Mouse (Mus musculus): ENCODE results near the gene Iffo1. TPM values are rescaled to one million over a fixed set of nuclear protein-coding genes. Genes with fewer than 3 reads are reported as not detected.
"Not testable (repeated sequence)": the region's sequence is repeated elsewhere in the genome, so short reads cannot be mapped to it uniquely, and the experiment has no call there.

Gene Iffo1
- polyA plus RNA-seq, 1 experiment from 2014 or later = 11.1 TPM

DNA sequence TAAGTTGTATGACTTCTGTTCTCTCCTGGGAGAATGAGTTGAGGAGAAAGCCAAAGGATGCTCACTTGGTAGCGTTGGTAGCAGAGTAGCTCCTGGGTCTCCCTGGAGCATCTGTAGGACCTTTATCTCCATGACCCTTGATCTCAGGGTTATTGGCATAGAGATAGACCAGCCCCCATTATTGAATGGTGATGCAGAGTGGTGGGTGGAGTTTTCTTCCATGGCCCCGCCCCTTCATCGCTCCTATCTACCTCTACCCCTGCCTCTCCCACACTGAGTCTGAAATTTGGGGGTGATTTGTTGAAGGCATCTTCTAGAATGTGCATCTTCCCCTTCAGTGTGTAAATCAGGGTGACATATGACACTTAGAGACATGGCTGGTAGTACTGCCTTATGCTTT, 11.4 kb downstream of the Iffo1 start:
- Histone ChIP-seq H3K27ac (replicated peaks) (no peak overlapping the region), H3K9me3 (no peaks in the 10 kb centered on the region), H3K4me3 (no peak overlapping the region), H3K4me1 (peaks cover 47% of the 10 kb centered on the region), H3K27me3 (replicated peaks; ENCODE audit: low read depth, poor library complexity, severe bottlenecking) (no peaks in the 10 kb centered on the region), H3K36me3 (replicated peaks) (peaks cover 87% of the 10 kb centered on the region)
- WGBS = 81% methylated on average over 3 of the region's 3 CpGs
- DNase-seq (ENCODE audit: low spot score) = no peak

DNA sequence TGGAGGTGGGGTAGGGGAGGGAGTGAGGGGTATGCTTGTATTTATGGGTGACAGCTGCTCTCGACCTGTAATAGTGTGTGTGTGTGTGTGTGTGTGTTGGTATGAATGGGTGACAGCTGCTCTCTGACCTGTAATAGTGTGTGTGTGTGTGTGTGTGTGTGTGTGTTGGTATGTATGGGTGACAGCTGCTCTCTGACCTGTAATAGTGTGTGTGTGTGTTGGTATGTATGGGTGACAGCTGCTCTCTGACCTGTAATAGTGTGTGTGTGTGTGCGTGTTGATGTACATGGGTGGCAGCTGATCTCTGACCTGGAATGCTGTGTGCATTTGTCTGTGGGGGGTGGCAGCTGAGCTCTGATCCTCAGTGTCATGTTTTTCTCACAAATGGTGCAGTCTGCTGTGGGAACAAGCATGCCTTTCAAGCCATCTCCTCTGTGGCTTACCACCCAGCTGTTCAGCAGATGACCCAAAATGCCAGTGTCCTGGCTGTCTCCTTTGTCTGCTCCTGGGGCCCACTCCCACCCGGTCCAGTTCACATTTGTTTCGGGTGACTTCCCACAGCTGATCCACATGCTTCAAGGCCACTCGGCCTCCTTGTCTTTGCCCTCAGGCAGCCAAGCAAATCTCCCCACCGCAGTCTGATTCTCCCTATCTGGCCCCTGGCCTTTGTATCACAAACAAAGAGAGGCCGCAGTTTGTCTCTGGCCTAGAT, 12.0 kb downstream of the Iffo1 start:
- peak; percentile 54 for DNase-seq (ENCODE audit: low spot score)
- H3K36me3 ChIP-seq (replicated peaks) = peaks cover 87% of the 10 kb centered on the region
- peaks cover 49% of the 10 kb centered on the region for H3K4me1 ChIP-seq
- H3K27me3 ChIP-seq (replicated peaks; ENCODE audit: low read depth, poor library complexity, severe bottlenecking) = no peaks in the 10 kb centered on the region
- 56% methylated on average over 7 of the region's 7 CpGs for WGBS
- no peaks in the 10 kb centered on the region for H3K9me3 ChIP-seq
- peak overlapping the region; percentile 11; the same call in 1 of the 2 replicates for H3K4me3 ChIP-seq
- H3K27ac ChIP-seq (replicated peaks) = peak overlapping the region; percentile 30; the same call in 1 of the 2 replicates

- H3K9me3 ChIP-seq = no peaks in the 10 kb centered on the region
- WGBS = 89% methylated on average over 15 of the region's 15 CpGs
- H3K27me3 ChIP-seq (replicated peaks; ENCODE audit: low read depth, poor library complexity, severe bottlenecking) = no peaks in the 10 kb centered on the region
- H3K36me3 ChIP-seq (replicated peaks) = peaks cover 87% of the 10 kb centered on the region
- H3K4me1 ChIP-seq = peaks cover 66% of the 10 kb centered on the region
- 0 out of 2 replicates have a peak overlapping the region, but pooled peaks have one; percentile 18 for H3K4me3 ChIP-seq
- no peak for DNase-seq (ENCODE audit: low spot score)
- no peak overlapping the region; the same call in 1 of the 2 replicates for H3K27ac ChIP-seq (replicated peaks)
Measured at GRCm38 (mm10) chr6:125158944-125159492, 14.0 kb downstream of the Iffo1 start.

GRCm38 (mm10) chr6:125159773-125160557, 14.9 kb downstream of the Iffo1 start:
- H3K9me3 ChIP-seq = no peaks in the 10 kb centered on the region
- H3K27me3 ChIP-seq (replicated peaks; ENCODE audit: low read depth, poor library complexity, severe bottlenecking) = no peaks in the 10 kb centered on the region
- H3K4me3 ChIP-seq = peak overlapping the region; percentile 30; the same call in 1 of the 2 replicates
- peaks cover 66% of the 10 kb centered on the region for H3K4me1 ChIP-seq
- H3K27ac ChIP-seq (replicated peaks) = no peak overlapping the region
- peaks cover 90% of the 10 kb centered on the region for H3K36me3 ChIP-seq (replicated peaks)
- WGBS = 86% methylated on average over 7 of the region's 7 CpGs
- DNase-seq (ENCODE audit: low spot score) = no peak

- H3K9me3 ChIP-seq = no peaks in the 10 kb centered on the region
- 69% methylated on average over 10 of the region's 10 CpGs for WGBS
- H3K27ac ChIP-seq (replicated peaks) = peak overlapping the region; percentile 37
- DNase-seq (ENCODE audit: low spot score) = peak; percentile 42
- H3K4me3 ChIP-seq = peak overlapping the region; percentile 30; the same call in 1 of the 2 replicates
- peaks cover 85% of the 10 kb centered on the region for H3K36me3 ChIP-seq (replicated peaks)
- H3K27me3 ChIP-seq (replicated peaks; ENCODE audit: low read depth, poor library complexity, severe bottlenecking) = no peaks in the 10 kb centered on the region
- peaks cover 61% of the 10 kb centered on the region for H3K4me1 ChIP-seq
Measured at GRCm38 (mm10) chr6:125160558-125160853, 15.5 kb downstream of the Iffo1 start.

DNA sequence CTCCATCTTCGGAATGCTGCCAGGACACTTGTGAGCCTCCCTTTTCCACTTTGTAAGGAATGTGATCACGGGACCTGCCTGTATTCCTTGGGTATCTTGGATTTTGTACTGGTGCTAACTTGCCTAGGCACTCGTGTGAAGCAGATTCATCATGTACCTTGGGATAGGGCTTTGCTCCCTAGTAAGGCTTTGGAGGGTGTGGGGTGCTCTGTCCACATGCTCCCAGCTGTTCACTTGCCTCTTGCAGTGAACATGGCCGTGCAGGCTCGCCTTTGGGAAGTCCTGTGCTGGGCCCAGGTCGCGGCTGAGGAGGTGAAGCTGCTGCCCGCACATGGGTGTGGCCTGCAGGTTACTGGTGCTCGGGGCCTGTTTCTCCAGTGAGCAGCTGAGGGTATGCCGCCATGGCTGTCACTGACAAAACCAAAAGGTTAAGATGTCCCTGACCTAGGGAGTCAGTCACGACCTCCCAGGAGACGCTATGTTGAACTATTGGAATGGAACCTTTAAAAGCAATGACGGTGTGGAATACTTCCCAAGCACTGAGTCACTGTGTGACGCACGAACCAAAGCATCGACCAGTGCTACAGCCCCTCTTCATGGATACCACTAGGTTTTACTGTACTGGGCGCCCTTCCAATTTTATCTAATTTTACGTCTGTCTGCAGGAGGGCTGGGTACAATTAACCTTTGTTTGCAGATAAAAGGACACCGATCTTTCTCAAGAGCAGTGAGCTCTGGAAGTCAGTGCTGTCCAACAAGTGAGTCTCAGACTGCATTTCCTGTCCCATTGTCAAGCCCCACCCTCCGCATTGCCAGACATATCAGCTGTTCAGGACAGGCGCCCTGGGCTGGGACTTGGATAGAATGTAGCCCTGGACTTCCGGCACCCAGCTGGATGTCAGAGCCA, 16.1 kb downstream of the Iffo1 start:
- peak overlapping the region; percentile 37 for H3K27ac ChIP-seq (replicated peaks)
- no peaks in the 10 kb centered on the region for H3K27me3 ChIP-seq (replicated peaks; ENCODE audit: low read depth, poor library complexity, severe bottlenecking)
- peak overlapping the region; percentile 30; the same call in 1 of the 2 replicates for H3K4me3 ChIP-seq
- H3K4me1 ChIP-seq = peaks cover 62% of the 10 kb centered on the region
- 16% methylated on average over 22 of the region's 22 CpGs for WGBS
- H3K9me3 ChIP-seq = no peaks in the 10 kb centered on the region
- DNase-seq (ENCODE audit: low spot score) = peak; percentile 71
- H3K36me3 ChIP-seq (replicated peaks) = peaks cover 83% of the 10 kb centered on the region

DNA sequence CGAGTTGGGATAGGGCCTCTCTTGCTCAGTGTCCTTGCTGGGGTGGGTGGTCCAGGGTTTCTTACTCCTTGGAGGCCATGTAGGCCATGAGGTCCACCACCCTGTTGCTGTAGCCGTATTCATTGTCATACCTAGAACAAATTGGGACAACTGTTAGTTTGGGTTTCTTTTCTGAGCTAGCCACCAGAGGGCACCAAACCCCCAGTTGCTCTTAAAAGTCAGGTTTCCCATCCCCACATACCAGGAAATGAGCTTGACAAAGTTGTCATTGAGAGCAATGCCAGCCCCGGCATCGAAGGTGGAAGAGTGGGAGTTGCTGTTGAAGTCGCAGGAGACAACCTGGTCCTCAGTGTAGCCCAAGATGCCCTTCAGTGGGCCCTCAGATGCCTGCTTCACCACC, 16.9 kb downstream of the Iffo1 start:
- not testable (repeated sequence) for H3K27me3 ChIP-seq (replicated peaks; ENCODE audit: low read depth, poor library complexity, severe bottlenecking); H3K4me3 ChIP-seq; H3K9me3 ChIP-seq; H3K27ac ChIP-seq (replicated peaks)
- H3K36me3 ChIP-seq (replicated peaks) = peaks cover 84% of the 10 kb centered on the region
- WGBS = 8% methylated on average over 4 of the region's 5 CpGs
- peaks cover 62% of the 10 kb centered on the region for H3K4me1 ChIP-seq
- DNase-seq (ENCODE audit: low spot score) = peak; percentile 70

- Histone ChIP-seq H3K4me1 (peaks cover 62% of the 10 kb centered on the region), H3K4me3 (peak overlapping the region; percentile 41), H3K36me3 (replicated peaks) (peaks cover 86% of the 10 kb centered on the region)
- H3K9me3 ChIP-seq; DNase-seq (ENCODE audit: low spot score); H3K27ac ChIP-seq (replicated peaks); H3K27me3 ChIP-seq (replicated peaks; ENCODE audit: low read depth, poor library complexity, severe bottlenecking): not testable (repeated sequence)
- WGBS = 78% methylated on average over 13 of the region's 16 CpGs
Measured at GRCm38 (mm10) chr6:125162615-125163305, 17.7 kb downstream of the Iffo1 start.

GRCm38 (mm10) chr6:125163801-125164657, 19.0 kb downstream of the Iffo1 start:
- Histone ChIP-seq H3K4me1 (peaks cover 63% of the 10 kb centered on the region), H3K4me3 (peak overlapping the region; percentile 93), H3K27ac (replicated peaks) (peak overlapping the region; percentile 99), H3K36me3 (replicated peaks) (peaks cover 88% of the 10 kb centered on the region), H3K9me3 (no peaks in the 10 kb centered on the region), H3K27me3 (replicated peaks; ENCODE audit: low read depth, poor library complexity, severe bottlenecking) (no peaks in the 10 kb centered on the region)
- 6% methylated on average over 20 of the region's 20 CpGs for WGBS
- peak; percentile 48 for DNase-seq (ENCODE audit: low spot score)

GRCm38 (mm10) chr6:125164672-125165327, 19.8 kb downstream of the Iffo1 start:
- WGBS = under 1% methylated on average over 39 of the region's 39 CpGs
- H3K4me1 ChIP-seq = peaks cover 63% of the 10 kb centered on the region
- peak; percentile 91 for DNase-seq (ENCODE audit: low spot score)

More at GRCm38 (mm10) chr6:125164672-125165327, 19.8 kb downstream of the Iffo1 start:
- Histone ChIP-seq H3K9me3 (no peaks in the 10 kb centered on the region), H3K4me3 (peak overlapping the region; percentile 93), H3K27ac (replicated peaks) (peak overlapping the region; percentile 99), H3K27me3 (replicated peaks; ENCODE audit: low read depth, poor library complexity, severe bottlenecking) (no peaks in the 10 kb centered on the region), H3K36me3 (replicated peaks) (peaks cover 88% of the 10 kb centered on the region)

All from embryonic facial prominence, embryonic 10.5 days (tissue).